Mouse (Mus musculus) urinary bladder, postnatal 36 days (tissue): ENCODE data around the gene Rasgrf1.

Experiments
- DNase-seq, 2 experiments: peaks; one replicate each; pipeline ENCODE4 v3.0.0; 2022; ENCODE audit warnings: low spot score in 2 of 2, mixed read lengths in 1 of 2

Rasgrf1 gene

GRCm38 (mm10) chr9:89909131-89910010, at the start of gene Rasgrf1:
TSS of gene Rasgrf1 (plus strand) at chr9:89909908.
- no peak for DNase-seq

DNA sequence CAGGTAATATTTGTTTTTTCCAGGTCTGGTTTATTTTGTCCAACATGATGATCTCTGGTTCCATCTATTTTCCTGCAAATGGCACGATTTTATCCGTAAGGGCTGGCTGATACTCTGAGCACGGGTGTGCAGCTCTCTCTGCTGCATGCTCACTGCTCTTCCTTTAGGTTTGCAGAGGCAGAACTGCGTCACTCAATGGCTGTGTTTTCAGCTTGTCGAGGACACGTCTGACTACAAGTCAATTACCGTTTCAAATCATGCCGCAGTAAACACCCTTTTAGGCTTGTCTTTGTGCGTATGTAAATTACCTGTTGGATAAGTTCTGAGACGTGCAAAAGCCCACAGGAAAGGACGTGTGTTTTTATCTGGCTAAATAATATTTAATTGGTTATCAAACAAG, 49.6 kb upstream of the Rasgrf1 start:
- DNase-seq, result no peak

- DNase-seq, result no peak
Measured at GRCm38 (mm10) chr9:89860584-89860983, 49.1 kb upstream of the Rasgrf1 start.

GRCm38 (mm10) chr9:89867141-89867540, 42.6 kb upstream of the Rasgrf1 start:
- DNase-seq, result no peak

DNA sequence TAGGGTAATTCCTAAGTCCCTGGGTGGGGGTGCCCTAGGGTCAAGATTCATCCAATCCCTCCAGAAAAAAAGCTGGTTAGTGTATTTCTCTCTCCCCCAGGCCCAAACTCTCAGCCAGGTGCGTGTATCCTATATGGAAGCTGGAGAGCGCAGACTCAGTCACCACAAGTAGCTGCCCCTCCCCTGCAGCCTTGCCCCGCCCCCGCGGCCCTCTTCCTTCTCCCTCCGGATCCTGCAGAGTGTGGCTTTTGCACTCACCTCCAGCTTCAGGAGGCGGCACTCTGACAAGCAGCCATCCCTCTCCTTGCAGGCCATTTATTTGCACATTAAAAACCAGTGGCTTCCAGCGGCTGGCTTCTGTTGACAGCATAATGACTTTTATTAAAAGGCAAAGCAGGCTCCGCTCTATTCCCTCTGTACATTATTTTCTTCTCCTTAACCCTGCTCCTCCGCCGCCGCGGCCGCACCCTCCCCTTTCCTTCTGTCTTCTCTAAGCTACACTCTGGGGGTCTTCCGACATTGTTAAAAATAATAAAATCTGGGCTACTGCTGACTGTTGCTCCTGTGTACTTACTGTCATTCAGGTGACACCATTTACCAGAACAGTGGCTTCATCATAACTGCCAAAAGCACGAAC, 41.5 kb upstream of the Rasgrf1 start:
- no peak for DNase-seq

GRCm38 (mm10) chr9:89869594-89869993, 40.1 kb upstream of the Rasgrf1 start:
- no peak for DNase-seq

DNA sequence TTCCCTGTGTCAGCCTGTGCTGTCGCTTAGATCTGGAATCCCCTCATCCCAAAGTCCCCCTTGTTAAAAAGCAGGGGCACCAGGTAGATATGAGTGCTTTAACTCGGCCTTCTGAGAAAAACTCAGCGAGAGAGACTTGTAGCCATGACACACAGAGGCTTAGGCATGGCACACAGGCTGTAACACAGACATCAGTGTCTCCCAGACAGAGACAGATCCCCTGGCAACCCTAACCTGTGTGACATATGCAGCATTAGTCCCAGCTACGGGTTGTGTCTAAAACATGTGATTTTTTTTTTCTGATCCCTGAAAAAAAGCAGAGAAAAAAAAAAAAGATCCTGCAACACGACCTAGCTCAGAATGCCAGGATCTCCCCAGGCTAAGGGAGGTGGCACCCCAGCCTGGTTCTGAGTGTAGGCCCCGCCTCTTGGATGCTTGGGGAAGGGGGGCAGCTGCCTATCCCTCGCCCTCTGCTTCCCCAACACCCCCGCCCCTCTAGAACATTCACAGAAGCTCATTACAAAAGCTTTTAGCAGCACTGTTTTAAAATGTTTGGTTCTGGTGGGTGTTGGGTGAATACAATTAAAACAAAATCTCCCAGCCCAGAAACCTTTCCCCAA, 39.1 kb upstream of the Rasgrf1 start:
- no peak for DNase-seq

DNA sequence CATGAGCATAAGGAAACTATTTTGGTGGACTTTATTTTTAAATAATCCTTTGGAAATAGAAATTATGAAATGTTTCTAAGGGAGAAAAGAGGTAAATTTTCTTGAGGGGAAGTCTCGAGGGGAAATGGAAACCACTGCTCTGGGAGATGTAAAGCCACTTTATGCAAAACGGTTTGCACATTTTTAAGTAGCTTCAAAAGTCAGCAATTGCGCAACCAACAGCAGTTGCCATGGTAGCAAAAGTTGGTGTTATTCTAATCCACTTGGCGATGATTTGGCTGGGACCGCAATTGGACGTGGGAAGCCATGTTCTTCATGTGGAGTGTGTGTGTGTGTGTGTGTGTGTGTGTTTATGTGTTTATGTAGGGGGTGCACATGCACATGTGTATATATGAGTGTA, 37.6 kb upstream of the Rasgrf1 start:
- peak in 1 of 2 experiments; percentile 37 for DNase-seq

DNA sequence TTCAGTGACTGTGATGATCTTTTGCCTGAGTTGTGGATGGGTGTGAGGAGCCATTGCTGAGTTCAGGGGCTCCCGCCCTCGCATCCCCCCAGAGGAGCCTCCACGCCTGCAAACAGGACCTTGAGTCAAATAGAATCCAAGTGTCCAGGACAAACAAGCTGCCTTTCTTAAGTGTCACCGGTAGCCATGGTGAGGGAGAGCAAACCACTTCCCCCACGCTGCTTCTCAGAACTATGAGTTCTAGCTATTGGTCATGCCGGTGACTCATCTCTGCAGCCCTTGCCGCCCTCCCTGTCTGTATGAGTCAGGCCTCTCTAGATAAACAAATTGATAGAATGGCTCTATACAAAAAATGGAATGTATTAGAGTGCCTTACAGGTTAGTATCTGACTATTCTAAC, 35.3 kb upstream of the Rasgrf1 start:
- peak; percentile 46 to 60 for DNase-seq

DNA sequence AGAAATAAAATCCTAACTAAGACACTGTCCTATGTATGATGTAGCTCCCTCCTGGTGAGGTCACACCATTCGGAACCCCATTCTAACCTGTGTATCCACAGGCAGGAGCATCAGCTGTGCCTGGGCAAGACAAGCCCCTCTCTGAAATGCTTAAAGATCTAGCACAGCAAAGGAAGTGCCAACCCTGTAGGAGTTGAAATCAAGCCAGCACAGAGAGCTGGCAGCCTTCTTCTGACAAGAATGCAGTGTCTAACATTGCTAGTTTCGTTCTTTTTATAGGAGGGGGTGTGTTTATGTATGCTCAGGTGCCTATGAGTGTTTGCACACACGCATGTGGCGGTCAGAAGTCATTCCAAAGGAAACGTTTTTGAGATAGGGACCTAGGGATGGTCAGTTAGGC, 34.2 kb upstream of the Rasgrf1 start:
- no peak for DNase-seq

GRCm38 (mm10) chr9:89878471-89879020, 31.2 kb upstream of the Rasgrf1 start:
- no peak for DNase-seq

DNA sequence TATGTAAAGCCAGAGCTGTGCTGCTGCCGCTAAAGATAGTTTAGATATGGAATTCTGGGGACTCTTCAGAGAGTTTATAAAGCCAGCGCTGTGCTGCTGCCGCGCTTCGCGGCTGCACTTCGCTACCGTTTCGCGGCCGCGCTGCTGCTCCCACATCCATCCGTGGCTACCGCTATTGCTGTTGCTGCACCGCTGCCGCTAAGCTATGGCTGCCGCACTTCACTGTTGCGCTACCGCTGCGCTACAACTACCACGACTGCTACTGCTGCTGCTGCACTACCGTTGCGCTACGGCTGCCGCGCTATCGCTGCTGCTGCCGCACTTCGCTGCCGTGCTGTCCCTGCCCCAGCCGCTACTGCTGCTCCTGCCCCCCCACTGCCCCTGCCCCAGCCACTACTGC, 30.1 kb upstream of the Rasgrf1 start:
- no peak for DNase-seq

- DNase-seq, result no peak
Measured at GRCm38 (mm10) chr9:89881552-89881951, 28.2 kb upstream of the Rasgrf1 start.

- DNase-seq, result no peak
Measured at GRCm38 (mm10) chr9:89882583-89882982, 27.1 kb upstream of the Rasgrf1 start.

- no peak for DNase-seq
Measured at GRCm38 (mm10) chr9:89885701-89886218, 23.9 kb upstream of the Rasgrf1 start.

DNA sequence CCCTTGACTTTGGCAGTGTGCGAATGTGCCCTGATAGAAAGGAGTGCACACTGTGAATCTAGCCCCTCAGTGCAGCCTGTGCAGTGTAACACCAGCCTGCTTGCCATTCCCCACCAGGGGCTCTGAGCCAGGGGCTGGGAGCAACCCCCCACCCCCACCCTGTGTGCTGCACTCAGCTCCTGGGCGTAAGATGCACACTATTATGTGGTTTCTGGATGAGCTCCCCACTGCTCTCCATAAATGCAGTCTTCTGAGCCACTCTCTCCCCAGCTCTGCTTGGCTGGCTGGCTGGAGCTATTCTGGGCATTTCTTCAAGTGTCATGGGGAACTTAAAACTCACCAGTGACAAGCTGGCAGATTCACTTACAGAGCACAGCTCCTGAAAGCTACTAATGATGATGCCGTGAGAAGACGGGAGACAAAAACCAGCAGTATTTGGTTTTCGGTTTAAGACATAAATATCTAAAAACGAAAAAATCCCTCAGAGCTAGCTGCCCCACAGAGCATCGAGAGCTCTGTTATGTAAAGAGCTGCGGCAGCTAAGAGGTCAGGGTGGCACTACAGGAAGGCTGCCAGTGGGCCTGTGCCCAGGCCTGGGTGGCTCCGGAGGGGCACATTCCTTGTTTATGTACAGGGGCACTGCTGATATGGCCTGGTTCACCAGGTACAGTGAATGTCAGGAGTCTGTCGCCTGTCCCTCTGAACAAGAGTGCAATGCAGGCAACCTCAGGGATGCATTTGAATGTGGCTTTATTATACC, 18.0 kb upstream of the Rasgrf1 start:
- DNase-seq, result no peak

DNA sequence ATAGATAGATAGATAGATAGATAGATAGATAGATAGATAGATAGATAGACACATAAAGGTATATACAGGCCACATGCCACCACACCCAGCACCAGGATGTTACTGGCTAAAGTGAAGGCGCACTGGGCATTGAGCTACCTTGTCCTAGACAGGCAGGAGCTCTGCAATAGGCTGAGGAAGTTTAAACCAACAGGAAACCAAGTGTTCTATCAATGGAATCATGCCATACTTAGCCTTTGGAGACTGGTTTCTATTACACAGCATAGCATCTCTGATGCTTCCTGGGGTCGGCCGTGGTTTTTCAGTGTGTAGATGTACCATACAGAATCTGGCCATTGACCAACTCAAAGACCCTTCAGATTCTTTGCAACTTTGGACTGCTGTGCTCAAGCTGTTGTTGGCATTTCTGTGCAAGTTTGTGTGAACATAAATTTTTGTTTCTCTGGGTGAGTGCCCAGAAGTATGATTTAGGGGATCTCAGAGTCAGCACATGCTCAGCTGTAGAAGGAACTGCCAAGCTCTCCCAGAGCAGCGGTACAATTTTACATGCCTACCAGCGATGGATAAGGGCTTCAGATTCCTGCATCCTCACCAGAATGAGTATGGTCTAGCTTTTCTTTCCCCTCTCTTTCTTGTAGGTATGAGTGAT, 17.0 kb upstream of the Rasgrf1 start:
- DNase-seq, result no peak

- no peak for DNase-seq
Measured at GRCm38 (mm10) chr9:89900111-89900824, 9.4 kb upstream of the Rasgrf1 start.

DNA sequence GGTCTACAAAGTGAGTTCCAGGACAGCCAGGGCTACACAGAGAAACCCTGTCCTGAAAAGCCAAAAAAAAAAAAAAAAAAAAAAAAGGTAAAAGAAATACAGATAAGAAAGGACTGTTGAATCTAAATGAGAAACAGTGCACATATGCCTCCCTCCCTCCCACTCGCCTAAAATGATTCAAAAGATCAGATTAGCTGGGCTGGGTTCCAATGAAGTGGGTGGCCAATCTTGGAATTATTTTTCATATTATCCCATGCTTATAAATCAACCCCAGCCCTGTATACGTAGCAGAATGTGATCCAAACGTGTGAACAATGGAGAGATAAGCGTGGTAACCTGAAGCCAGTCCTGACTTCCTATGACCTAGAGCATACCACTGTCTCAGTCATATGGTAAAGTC, 8.5 kb upstream of the Rasgrf1 start:
- no peak for DNase-seq

- no peak for DNase-seq
Measured at GRCm38 (mm10) chr9:89902813-89903212, 6.9 kb upstream of the Rasgrf1 start.
